Mouse (Mus musculus) kidney, embryonic 15.5 days (tissue): ENCODE results near the gene Ubtd2. TPM values are rescaled to one million over a fixed set of nuclear protein-coding genes. Genes with fewer than 3 reads are reported as not detected.

Experiments
- ATAC-seq: fragments of 200-750 bp; cut with Nextera tagmentation; replicated peaks from 2 replicates; pipeline ENCODE4 v1.8.0; 2017; ENCODE audit warnings: moderate TSS enrichment; ENCODE audit not compliant: low FRiP score
- H3K27ac ChIP-seq: fragments of 300-500 bp; sonication (generic); 2 replicates; pipeline ENCODE4 v1.5.1; 2015; ENCODE audit warnings: mild to moderate bottlenecking, inconsistent platforms
- H3K27me3 ChIP-seq: fragments of 300-500 bp; sonication (generic); 2 replicates; pipeline ENCODE4 v1.6.1; 2015; ENCODE audit warnings: inconsistent platforms
- H3K36me3 ChIP-seq: fragments of 300-500 bp; sonication (generic); 2 replicates; pipeline ENCODE4 v1.6.1; 2015; ENCODE audit warnings: inconsistent platforms
- H3K4me1 ChIP-seq: fragments of 300-500 bp; sonication (generic); 2 replicates; pipeline ENCODE4 v1.6.1; 2015; ENCODE audit warnings: inconsistent platforms
- H3K4me2 ChIP-seq: fragments of 300-500 bp; sonication (generic); 2 replicates; pipeline ENCODE4 v1.6.1; 2015; ENCODE audit warnings: moderate library complexity, mild to moderate bottlenecking, inconsistent platforms
- H3K4me3 ChIP-seq: fragments of 300-500 bp; sonication (generic); replicated peaks from 2 replicates; pipeline ENCODE4 v1.5.1; 2015; ENCODE audit warnings: mild to moderate bottlenecking, inconsistent platforms
- H3K9ac ChIP-seq: fragments of 300-500 bp; sonication (generic); 2 replicates; pipeline ENCODE4 v1.6.1; 2015; ENCODE audit warnings: mild to moderate bottlenecking, inconsistent platforms
- H3K9me3 ChIP-seq: fragments of 300-500 bp; sonication (generic); replicated peaks from 2 replicates; pipeline ENCODE4 v1.6.1; 2016; ENCODE audit warnings: inconsistent platforms
- WGBS: fragments of 180-500 bp; shearing (Covaris S2); methylation state at CpG from one replicate; pipeline ENCODE4 v1.1.7; 2015; ENCODE audit warnings: mixed read lengths; 5-methylcytosine and 5-hydroxymethylcytosine counted together
- polyA plus RNA-seq: library from polyadenylated mRNA; unstranded; fragments of >200 nt; fragmentation: Nextera tagmentation; extraction: Ambion mirVana; gene quantifications from 2 replicates; pipeline ENCODE4 v1.2.1, GENCODE M21; 2015

The Ubtd2 gene
- polyA plus RNA-seq, 1 experiment from 2014 or later = 46.1 TPM

GRCm38 (mm10) chr11:32563660-32564059, 108.5 kb downstream of the Ubtd2 start:
- Histone ChIP-seq H3K4me3 (no peak overlapping the region), H3K36me3 (no peaks in the 10 kb centered on the region), H3K9me3 (no peaks in the 10 kb centered on the region), H3K4me1 (peaks cover 50% of the 10 kb centered on the region), H3K4me2 (no peak overlapping the region), H3K9ac (no peak overlapping the region), H3K27ac (no peak overlapping the region), H3K27me3 (no peaks in the 10 kb centered on the region)
- 40% methylated on average over 3 of the region's 3 CpGs for WGBS
- ATAC-seq = no peak

GRCm38 (mm10) chr11:32564629-32565028, 109.5 kb downstream of the Ubtd2 start:
- H3K9me3 ChIP-seq = no peaks in the 10 kb centered on the region
- no peak overlapping the region for H3K4me2 ChIP-seq
- no peaks in the 10 kb centered on the region for H3K27me3 ChIP-seq
- peaks cover 47% of the 10 kb centered on the region for H3K4me1 ChIP-seq
- H3K27ac ChIP-seq = peak overlapping the region; percentile 19
- no peaks in the 10 kb centered on the region for H3K36me3 ChIP-seq
- H3K9ac ChIP-seq = no peak overlapping the region
- WGBS = 39% methylated on average over 4 of the region's 4 CpGs
- no peak for ATAC-seq
- H3K4me3 ChIP-seq = no peak overlapping the region

GRCm38 (mm10) chr11:32565088-32565487, 109.9 kb downstream of the Ubtd2 start:
- Histone ChIP-seq H3K4me3 (no peak overlapping the region), H3K4me1 (peaks cover 47% of the 10 kb centered on the region), H3K9ac (no peak overlapping the region), H3K36me3 (no peaks in the 10 kb centered on the region), H3K4me2 (no peak overlapping the region), H3K27me3 (no peaks in the 10 kb centered on the region), H3K27ac (peak overlapping the region; percentile 19; the same call in 1 of the 2 replicates), H3K9me3 (no peaks in the 10 kb centered on the region)
- WGBS = 47% methylated on average over 8 of the region's 8 CpGs
- peak; percentile 27; the same call in 1 of the 2 replicates for ATAC-seq

- no peaks in the 10 kb centered on the region for H3K27me3 ChIP-seq
- no peak for ATAC-seq
- 78% methylated on average over 6 of the region's 6 CpGs for WGBS
Observed at GRCm38 (mm10) chr11:32566184-32566583, 111.0 kb downstream of the Ubtd2 start.

More at GRCm38 (mm10) chr11:32566184-32566583, 111.0 kb downstream of the Ubtd2 start:
- no peaks in the 10 kb centered on the region for H3K9me3 ChIP-seq
- H3K27ac ChIP-seq = no peak overlapping the region
- peaks cover 47% of the 10 kb centered on the region for H3K4me1 ChIP-seq
- H3K4me3 ChIP-seq = no peak overlapping the region
- no peaks in the 10 kb centered on the region for H3K36me3 ChIP-seq
- no peak overlapping the region for H3K9ac ChIP-seq
- no peak overlapping the region for H3K4me2 ChIP-seq

Other genes starting within 250 kb of the Ubtd2 start
- gene Snrnp25, start 250.0 kb upstream of the Ubtd2 start, polyA plus RNA-seq = 59.6 and 60.9 TPM in 2 replicates
- gene Rhbdf1, start 233.1 kb upstream of the Ubtd2 start, polyA plus RNA-seq = 48.7 and 55.4 TPM in 2 replicates
- gene Mpg, start 228.9 kb upstream of the Ubtd2 start, polyA plus RNA-seq = 33.5 and 36.1 TPM in 2 replicates
- gene Nprl3, start 187.7 kb upstream of the Ubtd2 start, polyA plus RNA-seq = 38.8 and 43.9 TPM in 2 replicates
- 36.6 and 65.3 TPM in 2 replicates for gene Hba-x, start 179.0 kb upstream of the Ubtd2 start, polyA plus RNA-seq
- gene Hba-a1, start 171.9 kb upstream of the Ubtd2 start, polyA plus RNA-seq = 4,301 and 5,259 TPM in 2 replicates
- gene Hbq1b, start 168.4 kb upstream of the Ubtd2 start, polyA plus RNA-seq = 2.3 and 2.5 TPM in 2 replicates
- gene Hba-a2, start 158.9 kb upstream of the Ubtd2 start, polyA plus RNA-seq = 11,555 and 13,702 TPM in 2 replicates
- 0.53 and 0.80 TPM in 2 replicates for gene Hbq1a, start 155.3 kb upstream of the Ubtd2 start, polyA plus RNA-seq
- gene Sh3pxd2b, start 107.5 kb upstream of the Ubtd2 start, polyA plus RNA-seq = 18.2 and 21.8 TPM in 2 replicates
- 0.42 TPM in 1 of 2 replicates, not detected in the other for gene Efcab9, start 76.7 kb downstream of the Ubtd2 start, polyA plus RNA-seq
- 5.4 TPM in 2 replicates for gene Stk10, start 77.9 kb downstream of the Ubtd2 start, polyA plus RNA-seq
- 85.7 and 88.6 TPM in 2 replicates for gene Fbxw11, start 187.4 kb downstream of the Ubtd2 start, polyA plus RNA-seq